Mouse (Mus musculus) MEL (cell line): ENCODE results near the gene Snx4. TPM values are rescaled to one million over a fixed set of nuclear protein-coding genes. Genes with fewer than 3 reads are reported as not detected.

Source experiments
- DNase-seq: peaks from one replicate; pipeline ENCODE4 v3.0.0; 2011; ENCODE audit warnings: low read depth, low spot score
- H3K27ac ChIP-seq: 2 replicates; pipeline ENCODE4 v1.5.1; 2012; ENCODE audit warnings: low read depth, mild to moderate bottlenecking, control low read depth, low read length, moderate library complexity; ENCODE audit not compliant: control insufficient read depth
- H3K27me3 ChIP-seq, 2 experiments: fragments of 150-350 bp in 1 of 2; sonication (generic) in 1 of 2; 2 replicates each; pipeline ENCODE4 v1.6.1; 2012; ENCODE audit warnings: low read length in 2 of 2, mild to moderate bottlenecking in 2 of 2, improper control_type of control experiment in 1 of 2, moderate library complexity in 1 of 2; ENCODE audit not compliant: insufficient read depth in 2 of 2, control insufficient read depth in 1 of 2
- H3K36me3 ChIP-seq, 2 experiments: 2 replicates each; pipeline ENCODE4 v1.6.1; 2012 to 2014; ENCODE audit warnings: low read length in 2 of 2, improper control_type of control experiment in 1 of 2, inconsistent platforms in 1 of 2, mild to moderate bottlenecking in 1 of 2; ENCODE audit not compliant: insufficient read depth in 2 of 2, control insufficient read depth in 1 of 2
- H3K4me1 ChIP-seq, 2 experiments: fragments of 150-350 bp in 1 of 2; sonication (generic) in 1 of 2; 2 replicates each; pipeline ENCODE4 v1.6.1; 2012; ENCODE audit warnings: low read length in 2 of 2, improper control_type of control experiment in 1 of 2, mild to moderate bottlenecking in 1 of 2; ENCODE audit not compliant: insufficient read depth in 2 of 2, control insufficient read depth in 1 of 2
- H3K4me3 ChIP-seq, 2 experiments: fragments of 150-350 bp in 1 of 2; sonication (generic) in 1 of 2; 2 replicates each; pipeline ENCODE4 v1.5.1; 2012; ENCODE audit warnings: low read depth in 2 of 2, low read length in 2 of 2, mild to moderate bottlenecking in 2 of 2, moderate library complexity in 2 of 2, control low read depth in 1 of 2, improper control_type of control experiment in 1 of 2; ENCODE audit not compliant: control insufficient read depth in 1 of 2, insufficient read depth in 1 of 2
- H3K79me2 ChIP-seq: 2 replicates; pipeline ENCODE4 v1.6.1; 2012; ENCODE audit warnings: mild to moderate bottlenecking, low read length, moderate library complexity; ENCODE audit not compliant: control insufficient read depth, poor library complexity, insufficient read depth
- H3K9ac ChIP-seq: 2 replicates; pipeline ENCODE4 v1.6.1; 2012; ENCODE audit warnings: low read depth, mild to moderate bottlenecking, control low read depth, low read length, moderate library complexity; ENCODE audit not compliant: control insufficient read depth, poor library complexity, severe bottlenecking
- H3K9me3 ChIP-seq: fragments of 150-350 bp; sonication (generic); replicated peaks from 2 replicates; pipeline ENCODE4 v1.6.1; 2012; ENCODE audit warnings: mild to moderate bottlenecking, low read length, improper control_type of control experiment, moderate library complexity; ENCODE audit not compliant: insufficient read depth
- BHLHE40 ChIP-seq: IDR thresholded peaks from 2 replicates; pipeline ENCODE4 v1.6.1; 2012; ENCODE audit warnings: low read depth, mild to moderate bottlenecking, inconsistent platforms, low read length, improper control_type of control experiment, borderline replicate concordance
- CHD2 ChIP-seq: IDR thresholded peaks from 2 replicates; pipeline ENCODE4 v1.6.1; 2011; ENCODE audit warnings: low read length, improper control_type of control experiment
- CTCF ChIP-seq, 3 experiments: IDR thresholded peaks in 2 of 3; conservative IDR thresholded peaks in 1 of 3; 2 replicates each; pipeline ENCODE4 v1.5.1; 2011 to 2012; ENCODE audit warnings: low read length in 3 of 3, low read depth in 2 of 3, mild to moderate bottlenecking in 2 of 3, improper control_type of control experiment in 1 of 3, inconsistent platforms in 1 of 3, mixed read lengths in 1 of 3, moderate library complexity in 1 of 3; ENCODE audit not compliant: control insufficient read depth in 1 of 3, insufficient read depth in 1 of 3, poor library complexity in 1 of 3, severe bottlenecking in 1 of 3
- ELF1 ChIP-seq: IDR thresholded peaks from 2 replicates; pipeline ENCODE4 v1.6.1; 2014; ENCODE audit warnings: low read depth, mild to moderate bottlenecking, inconsistent platforms, low read length, improper control_type of control experiment, moderate library complexity
- MAX ChIP-seq: IDR thresholded peaks from 2 replicates; pipeline ENCODE4 v1.6.1; 2011; ENCODE audit warnings: low read length, improper control_type of control experiment
- MYC ChIP-seq: IDR thresholded peaks from 2 replicates; pipeline ENCODE4 v1.6.1; 2011; ENCODE audit warnings: low read depth, mild to moderate bottlenecking, low read length, improper control_type of control experiment, moderate library complexity
- NRF1 ChIP-seq: IDR thresholded peaks from 2 replicates; pipeline ENCODE4 v1.6.1; 2014; ENCODE audit warnings: low read depth, mild to moderate bottlenecking, inconsistent platforms, low read length, improper control_type of control experiment, moderate library complexity; ENCODE audit not compliant: poor library complexity, insufficient read depth, severe bottlenecking
- POLR2AphosphoS2 ChIP-seq: IDR thresholded peaks from 2 replicates; pipeline ENCODE4 v1.6.1; 2011; ENCODE audit warnings: low read length, improper control_type of control experiment
- RAD21 ChIP-seq: IDR thresholded peaks from 2 replicates; pipeline ENCODE4 v1.6.1; 2011; ENCODE audit warnings: mild to moderate bottlenecking, low read depth, low read length, improper control_type of control experiment
- RCOR1 ChIP-seq: IDR thresholded peaks from 2 replicates; pipeline ENCODE4 v1.6.1; 2012; ENCODE audit warnings: low read depth, mild to moderate bottlenecking, inconsistent platforms, low read length, improper control_type of control experiment
- SMC3 ChIP-seq: IDR thresholded peaks from 2 replicates; pipeline ENCODE4 v1.6.1; 2011; ENCODE audit warnings: low read depth, low read length, improper control_type of control experiment
- TAL1 ChIP-seq: IDR thresholded peaks from 2 replicates; pipeline ENCODE4 v1.6.1; 2012; ENCODE audit warnings: mild to moderate bottlenecking, inconsistent platforms, low read length, moderate library complexity, mixed read lengths
- TCF12 ChIP-seq: IDR thresholded peaks from 2 replicates; pipeline ENCODE4 v1.6.1; 2014; ENCODE audit warnings: low read depth, mild to moderate bottlenecking, inconsistent platforms, low read length, improper control_type of control experiment, moderate library complexity
- USF1 ChIP-seq: IDR thresholded peaks from 2 replicates; pipeline ENCODE4 v1.6.1; 2014; ENCODE audit warnings: low read depth, mild to moderate bottlenecking, inconsistent platforms, low read length, improper control_type of control experiment, moderate library complexity
- ZC3H11A ChIP-seq: IDR thresholded peaks from 2 replicates; pipeline ENCODE4 v1.6.1; 2012; ENCODE audit warnings: low read depth, mild to moderate bottlenecking, inconsistent platforms, low read length, improper control_type of control experiment
- ZKSCAN1 ChIP-seq: IDR thresholded peaks from 2 replicates; pipeline ENCODE4 v1.6.1; 2012; ENCODE audit warnings: low read depth, mild to moderate bottlenecking, inconsistent platforms, low read length, improper control_type of control experiment, moderate library complexity
- ZMIZ1 ChIP-seq: IDR thresholded peaks from 2 replicates; pipeline ENCODE4 v1.6.1; 2012; ENCODE audit warnings: low read depth, mild to moderate bottlenecking, inconsistent platforms, low read length, improper control_type of control experiment, moderate library complexity
- polyA plus RNA-seq, 2 experiments: library from polyadenylated mRNA; stranded (reverse) in 1 of 2; unstranded in 1 of 2; fragments of >175 nt in 1 of 2; fragments of >200 nt in 1 of 2; gene quantifications; 2 replicates each; pipeline versions ENCODE4 v1.2.1 to v1.2.4; 2012; ENCODE audit warnings: low replicate concordance in 2 of 2, low read depth in 1 of 2; ENCODE audit not compliant: insufficient read length in 2 of 2, insufficient read depth in 1 of 2, missing spikeins in 1 of 2
- total RNA-seq: library from RNA; depleted of rRNA; stranded (reverse); fragments of 300-350 nt; gene quantifications from 2 replicates; pipeline ENCODE4 v1.2.3, GENCODE M21; 2012

Snx4 gene
- total and polyA plus RNA-seq, 3 experiments: 34.7 to 36.1 TPM; not detected in 1

DNA sequence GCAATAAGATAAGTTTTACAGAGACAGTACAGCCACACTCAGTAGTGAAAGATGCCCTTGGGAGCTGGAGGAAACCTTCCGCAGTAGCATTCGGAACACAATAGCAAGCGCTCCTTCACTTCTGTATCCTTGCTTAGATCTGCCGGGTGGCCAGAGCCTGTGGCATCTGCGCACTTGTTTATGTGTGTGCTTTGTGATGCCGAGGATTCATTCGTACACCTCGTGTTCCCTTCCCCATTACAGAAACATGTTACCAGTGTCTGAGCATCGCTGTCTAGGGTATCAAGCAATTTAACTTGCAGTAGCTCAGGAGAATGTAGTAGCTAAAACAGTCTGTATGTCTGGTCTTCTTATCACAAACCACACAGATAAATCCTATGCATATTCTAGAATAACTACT, 44.1 kb downstream of the Snx4 start:
- TF ChIP-seq POLR2AphosphoS2 (no peak), MAX (no peak), ZMIZ1 (no peak), ELF1 (no peak), CHD2 (no peak), BHLHE40 (no peak), TAL1 (no peak), TCF12 (no peak), MYC (no peak)
- TF ChIP-seq, all 39 proteins: peak for 0
- Histone ChIP-seq H3K27ac (no peak overlapping the region), H3K9ac (no peak overlapping the region), H3K27me3 (no peaks in the 10 kb centered on the region), H3K9me3 (no peaks in the 10 kb centered on the region), H3K4me1 (no peaks in the 10 kb centered on the region; a peak in 1 of 4 replicates), H3K79me2 (no peaks in the 10 kb centered on the region), H3K4me3 (no peak overlapping the region), H3K36me3 (peaks cover 0 to 18% of the 10 kb centered on the region in 2 experiments; a peak in 3 of 4 replicates)
- DNase-seq: no peak

DNA sequence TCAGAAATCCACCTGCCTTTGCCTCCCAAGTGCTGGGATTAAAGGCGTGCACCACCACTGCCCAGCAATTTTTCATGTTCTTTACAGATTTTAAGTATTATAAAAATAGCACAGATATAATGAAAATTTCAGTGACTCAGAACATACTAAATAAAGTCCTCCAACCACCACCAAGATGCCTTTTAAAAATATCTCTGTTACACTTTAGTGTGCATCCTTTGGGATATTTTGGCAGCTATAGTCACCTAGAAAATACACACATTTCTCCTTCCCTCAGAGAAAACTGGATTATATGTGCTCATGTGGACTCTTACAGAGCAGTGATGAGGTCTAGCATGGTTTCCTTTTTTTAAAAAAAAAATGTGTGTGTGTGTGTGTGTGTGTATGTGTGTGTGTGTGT, 46.3 kb downstream of the Snx4 start:
- H3K27ac ChIP-seq: no peak overlapping the region
- TF ChIP-seq RCOR1: no peak
- no peak for TF ChIP-seq USF1
- TF ChIP-seq NRF1: no peak
- no peak for TF ChIP-seq BHLHE40
- TF ChIP-seq, all 39 proteins: peak for 0
- peaks cover 0 to 11% of the 10 kb centered on the region in 2 experiments; a peak in 3 of 4 replicates for H3K36me3 ChIP-seq

DNA sequence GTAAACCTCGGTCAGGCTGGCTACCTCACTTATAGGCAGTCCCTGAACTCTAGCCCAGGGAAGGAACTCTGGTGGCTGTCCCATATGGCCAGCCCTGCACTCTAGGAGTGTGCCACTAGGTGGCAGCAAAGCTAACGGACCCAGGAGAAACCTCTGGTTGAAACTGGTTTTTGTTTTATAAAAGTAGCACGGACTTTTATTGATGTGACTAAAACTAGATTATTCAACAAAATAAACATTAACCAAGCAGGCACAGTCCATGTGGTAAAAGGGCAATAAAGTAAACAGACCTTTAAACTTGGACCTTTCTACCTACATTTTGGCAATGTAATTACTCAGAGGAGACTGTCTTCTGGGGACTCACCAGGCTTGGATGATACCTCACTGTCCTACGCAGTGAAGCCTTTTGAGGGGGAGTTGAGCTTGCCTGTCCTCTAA, 55.4 kb downstream of the Snx4 start:
- Histone ChIP-seq H3K4me1 (no peaks in the 10 kb centered on the region; a peak in 1 of 4 replicates), H3K9ac (peak overlapping the region; percentile 44), H3K79me2 (no peaks in the 10 kb centered on the region), H3K27me3 (no peaks in the 10 kb centered on the region), H3K4me3 (peak overlapping the region; percentile 21 to 49; a peak in 2 of 4 replicates), H3K9me3 (no peaks in the 10 kb centered on the region), H3K27ac (no peak overlapping the region), H3K36me3 (no peaks in the 10 kb centered on the region)
- peak; percentile 75 for TF ChIP-seq ZC3H11A
- peak; percentile 92 for TF ChIP-seq RAD21
- TF ChIP-seq CTCF (IDR thresholded peaks at IDR 0.05 in 2 of 3, conservative IDR thresholded peaks at IDR 0.05 in 1 of 3; ENCODE audit: control insufficient read depth in 1 of 3, insufficient read depth in 1 of 3, low read depth in 2 of 3, low read length in 3 of 3, poor library complexity in 1 of 3, severe bottlenecking in 1 of 3): peak; percentile 87 to 95 (median 93)
- peak; percentile 87 for TF ChIP-seq SMC3
- TF ChIP-seq ZKSCAN1: no peak
- DNase-seq: peak; percentile 79

More for the DNA sequence above, 46.3 kb downstream of the Snx4 start:
- DNase-seq: no peak
- Histone ChIP-seq H3K27me3 (no peaks in the 10 kb centered on the region), H3K9me3 (no peaks in the 10 kb centered on the region), H3K4me3 (no peak overlapping the region), H3K9ac (no peak overlapping the region), H3K4me1 (no peaks in the 10 kb centered on the region; a peak in 1 of 4 replicates), H3K79me2 (no peaks in the 10 kb centered on the region)
